In genomic region chr16:96845475-96846098, GRCm38 (mm10) we compare ENCODE assay signal across 14 mouse cellular contexts.
A peak's percentile ranks its signal among the peaks of the same experiment; 100 is the strongest.
DNase-seq lines count a peak whose midpoint lies in the region; ATAC-seq and TF ChIP-seq lines count a peak whose summit lies in the region.
"Had no signal": no experiment of that assay in that cellular context is flagged by ENCODE, and none has a peak within 500 bp of the region (broad histone marks: within the 10 kb centered on the region; RNA-seq: fewer than 3 reads in every experiment).

No protein-coding gene starts in this region.

- peaks cover 21% of the 10 kb centered on the region for H3K4me1 ChIP-seq in hindbrain, embryonic 12.5 days
- H3K4me1 ChIP-seq in midbrain, embryonic 16.5 days (ENCODE audit: control insufficient read depth, insufficient read depth, low read length) = peaks cover 22% of the 10 kb centered on the region
- H3K4me1 ChIP-seq in heart, adult 2 months (ENCODE audit: control insufficient read depth, insufficient read depth, low read length) = no peaks in the 10 kb centered on the region

- H3K79me2 ChIP-seq in heart, adult 2 months (replicated peaks; ENCODE audit: control insufficient read depth, insufficient read depth, low read length) = no peaks in the 10 kb centered on the region

- TF ChIP-seq EP300 in heart, adult 2 months (IDR thresholded peaks at IDR 0.05; ENCODE audit: insufficient read depth, low read depth, low read length) = no peak

- no peaks in the 10 kb centered on the region for H3K36me3 ChIP-seq in hindbrain, embryonic 12.5 days
- no peaks in the 10 kb centered on the region for H3K36me3 ChIP-seq in midbrain, embryonic 16.5 days (ENCODE audit: control insufficient read depth, insufficient read depth, low read length)
- H3K36me3 ChIP-seq in heart, adult 2 months (ENCODE audit: control insufficient read depth, insufficient read depth, low read length) = no peaks in the 10 kb centered on the region

- TF ChIP-seq POLR2A in heart, adult 2 months (IDR thresholded peaks at IDR 0.05; ENCODE audit: insufficient read depth, low read depth, low read length) = no peak

- no peak overlapping the region for H3K4me2 ChIP-seq in hindbrain, embryonic 12.5 days (replicated peaks)
- H3K4me2 ChIP-seq in midbrain, embryonic 16.5 days (ENCODE audit: low read length) = no peak overlapping the region
- H3K4me2 ChIP-seq: liver, embryonic 11.5 days had no signal

- peak overlapping the region; percentile 49; the same call in 1 of the 2 replicates for H3K27ac ChIP-seq in hindbrain, embryonic 12.5 days
- H3K27ac ChIP-seq in midbrain, embryonic 16.5 days (ENCODE audit: low read length) = peak overlapping the region; percentile 24; the same call in 1 of the 2 replicates
- no peak overlapping the region for H3K27ac ChIP-seq in heart, adult 2 months

- 70% methylated on average over 3 of the region's 3 CpGs for WGBS in hindbrain, embryonic 12.5 days
- WGBS in midbrain, embryonic 16.5 days = 59% methylated on average over 3 of the region's 3 CpGs
- WGBS in heart, adult 2 months = 70% methylated on average over 3 of the region's 3 CpGs

- no peak for TF ChIP-seq CTCF in heart, adult 2 months (IDR thresholded peaks at IDR 0.05)

- no peak overlapping the region for H3K9ac ChIP-seq in hindbrain, embryonic 12.5 days
- no peak overlapping the region for H3K9ac ChIP-seq in midbrain, embryonic 16.5 days (ENCODE audit: low read depth, low read length)
- H3K9ac ChIP-seq in heart, adult 2 months (ENCODE audit: low read depth, low read length) = no peak overlapping the region

- ATAC-seq in hindbrain, embryonic 12.5 days (ENCODE audit: low FRiP score) = no peak
- no peak for ATAC-seq in midbrain, embryonic 16.5 days
- ATAC-seq: inflammation-experienced regulatory T-cells, adult 6 months had no signal

- intact Hi-C loops in left cerebral cortex, postnatal 4 days (cut with DNase I) = no loop called here
- intact Hi-C loops in heart, adult 2 months (cut with DNase I) = no loop called here

- DNase-seq in kidney, postnatal 10 days = peak; percentile 5
- DNase-seq in kidney, adult 18-20 months = no peak
- peak; percentile 74 for DNase-seq in ZHBTc4 (ENCODE audit: low read depth, low spot score)
- DNase-seq in left cerebral cortex, postnatal 4 days = no peak
- DNase-seq in heart, adult 2 months = no peak
- DNase-seq in thymus, postnatal 36 days = no peak
- DNase-seq: adrenal gland, adult 8-10 months; cerebellum, postnatal 10 days; gastrocnemius, postnatal 14 days; lung, postnatal 36 days had no signal

- H3K4me3 ChIP-seq in hindbrain, embryonic 12.5 days = no peak overlapping the region
- no peak overlapping the region for H3K4me3 ChIP-seq in midbrain, embryonic 16.5 days (ENCODE audit: low read depth, low read length)
- no peak overlapping the region for H3K4me3 ChIP-seq in heart, adult 2 months

- H3K27me3 ChIP-seq in hindbrain, embryonic 12.5 days = no peaks in the 10 kb centered on the region
- no peaks in the 10 kb centered on the region for H3K27me3 ChIP-seq in midbrain, embryonic 16.5 days (ENCODE audit: control insufficient read depth, insufficient read depth, low read depth, low read length)
- no peaks in the 10 kb centered on the region for H3K27me3 ChIP-seq in heart, adult 2 months (ENCODE audit: control insufficient read depth, insufficient read depth, low read length)

- H3K9me3 ChIP-seq in hindbrain, embryonic 12.5 days (replicated peaks) = no peaks in the 10 kb centered on the region
- H3K9me3 ChIP-seq in midbrain, embryonic 16.5 days (replicated peaks; ENCODE audit: control insufficient read depth, low read length, poor library complexity, severe bottlenecking) = no peaks in the 10 kb centered on the region

Comparison
In these comparisons a context has a peak if more than half of its experiments do, and no peak if none do; other contexts are left out.
1. DNase-seq: peak in kidney, postnatal 10 days (single experiment) and ZHBTc4 (single experiment); none in kidney, adult 18-20 months (single experiment), left cerebral cortex, postnatal 4 days (single experiment), heart, adult 2 months (0 of 2) and thymus, postnatal 36 days (0 of 2).